Mouse (Mus musculus): ENCODE measurements at regions not wholly inside any gene's neighbourhood (a gene's known extent, or its start where the extent isn't known, plus 50 kb on each side); places are given as distances from the start of the nearest gene placed in this dataset.

GRCm38 (mm10) chr9:47909051-47909450 lies 252.8 kb upstream of the Nxpe4 start:
- no peak for DNase-seq

- DNase-seq: no peak
Measured at GRCm38 (mm10) chr9:47910501-47910906, 251.3 kb upstream of the Nxpe4 start.

- DNase-seq: no peak
Measured at GRCm38 (mm10) chr9:47912823-47913222, 249.0 kb upstream of the Nxpe4 start.

- peak in 1 of 2 experiments; percentile 10 for DNase-seq
Measured at GRCm38 (mm10) chr9:47935299-47935698, 226.5 kb upstream of the Nxpe4 start.

GRCm38 (mm10) chr9:47935957-47936457 lies 225.8 kb upstream of the Nxpe4 start:
- DNase-seq: no peak

- no peak for DNase-seq
Measured at GRCm38 (mm10) chr9:47938941-47939710, 222.7 kb upstream of the Nxpe4 start.

GRCm38 (mm10) chr9:47942761-47943583 lies 218.9 kb upstream of the Nxpe4 start:
- no peak for DNase-seq

- no peak for DNase-seq
Measured at GRCm38 (mm10) chr9:47946226-47946625, 215.6 kb upstream of the Nxpe4 start.

GRCm38 (mm10) chr9:47957881-47958280 lies 203.9 kb upstream of the Nxpe4 start:
- DNase-seq: no peak

- no peak for DNase-seq
Measured at GRCm38 (mm10) chr9:47958861-47959260, 203.0 kb upstream of the Nxpe4 start.

GRCm38 (mm10) chr9:47961176-47961575 lies 200.6 kb upstream of the Nxpe4 start:
- no peak for DNase-seq

GRCm38 (mm10) chr9:47962161-47962560 lies 199.7 kb upstream of the Nxpe4 start:
- no peak for DNase-seq

- DNase-seq: no peak
Measured at GRCm38 (mm10) chr9:47962589-47962988, 199.2 kb upstream of the Nxpe4 start.

- no peak for DNase-seq
Measured at GRCm38 (mm10) chr9:47973130-47973529, 188.7 kb upstream of the Nxpe4 start.

- DNase-seq: no peak
Measured at GRCm38 (mm10) chr9:47985356-47986111, 176.3 kb upstream of the Nxpe4 start.

- no peak for DNase-seq
Measured at GRCm38 (mm10) chr9:47987266-47987665, 174.6 kb upstream of the Nxpe4 start.

- DNase-seq: no peak
Measured at GRCm38 (mm10) chr9:47994671-47995070, 167.2 kb upstream of the Nxpe4 start.

GRCm38 (mm10) chr9:47999632-48000031 lies 162.2 kb upstream of the Nxpe4 start:
- DNase-seq: no peak

GRCm38 (mm10) chr9:48029021-48029420 lies 132.8 kb upstream of the Nxpe4 start:
- DNase-seq: no peak

GRCm38 (mm10) chr9:48030839-48031238 lies 131.0 kb upstream of the Nxpe4 start:
- no peak for DNase-seq

- DNase-seq: no peak
Measured at GRCm38 (mm10) chr9:48035959-48036358, 125.9 kb upstream of the Nxpe4 start.

GRCm38 (mm10) chr9:48044826-48045225 lies 117.0 kb upstream of the Nxpe4 start:
- DNase-seq: no peak

GRCm38 (mm10) chr9:48047846-48048245 lies 114.0 kb upstream of the Nxpe4 start:
- no peak for DNase-seq
